Mouse (Mus musculus): Measurements from ENCODE around the gene Fus.

Gene Fus

GRCm38 (mm10) chr7:128032989-128033293 lies 65.7 kb downstream of the Fus start:
- in situ Hi-C loops (cut with MboI; ENCODE audit: unreplicated experiment in 2 of 2) = no loop called here

GRCm38 (mm10) chr7:128033616-128034015 lies 66.4 kb downstream of the Fus start:
- in situ Hi-C loops (cut with MboI; ENCODE audit: unreplicated experiment in 2 of 2) = no loop called here

Measured in v-Abl transformed pro-B cells (cell line).